Mouse (Mus musculus) limb, embryonic 14.5 days (tissue): ENCODE measurements around the gene 4930505A04Rik. TPM values are rescaled to one million over a fixed set of nuclear protein-coding genes. Genes with fewer than 3 reads are reported as not detected.

Experiments used
- ATAC-seq: fragments of 200-750 bp; cut with Nextera tagmentation; 2 replicates; pipeline ENCODE4 v1.8.0; 2017; ENCODE audit warnings: low read depth, moderate number of reproducible peaks, moderate TSS enrichment; ENCODE audit not compliant: low FRiP score
- DNase-seq: peaks from one replicate; pipeline ENCODE4 v3.0.0-alpha.2; 2015; ENCODE audit warnings: low spot score
- H3K27ac ChIP-seq: fragments of 300-500 bp; sonication (generic); replicated peaks from 2 replicates; pipeline ENCODE4 v1.5.1; 2014; ENCODE audit warnings: low read depth, mild to moderate bottlenecking, low read length, moderate library complexity, mixed read lengths
- H3K27me3 ChIP-seq: fragments of 300-500 bp; sonication (generic); 2 replicates; pipeline ENCODE4 v1.6.1; 2014; ENCODE audit warnings: low read length, mixed read lengths; ENCODE audit not compliant: control insufficient read depth, insufficient read depth
- H3K36me3 ChIP-seq: fragments of 300-500 bp; sonication (generic); 2 replicates; pipeline ENCODE4 v1.6.1; 2014; ENCODE audit warnings: mild to moderate bottlenecking, low read length, moderate library complexity, mixed read lengths; ENCODE audit not compliant: control insufficient read depth, insufficient read depth
- H3K4me1 ChIP-seq: fragments of 300-500 bp; sonication (generic); 2 replicates; pipeline ENCODE4 v1.6.1; 2014; ENCODE audit warnings: antibody characterized with exemption, low read length, mixed read lengths; ENCODE audit not compliant: control insufficient read depth, insufficient read depth
- H3K4me2 ChIP-seq: fragments of 300-500 bp; sonication (generic); replicated peaks from 2 replicates; pipeline ENCODE4 v1.6.1; 2014; ENCODE audit warnings: low read depth, mild to moderate bottlenecking, low read length, moderate library complexity; ENCODE audit not compliant: severe bottlenecking
- H3K4me3 ChIP-seq: fragments of 300-500 bp; sonication (generic); replicated peaks from 2 replicates; pipeline ENCODE4 v1.5.1; 2014; ENCODE audit warnings: low read length
- H3K9ac ChIP-seq: fragments of 300-500 bp; sonication (generic); 2 replicates; pipeline ENCODE4 v1.6.1; 2014; ENCODE audit warnings: mild to moderate bottlenecking, low read depth, low read length, moderate library complexity; ENCODE audit not compliant: severe bottlenecking
- H3K9me3 ChIP-seq: fragments of 300-500 bp; sonication (generic); 2 replicates; pipeline ENCODE4 v1.6.1; 2016; ENCODE audit warnings: low read length; ENCODE audit not compliant: control insufficient read depth
- POLR2A ChIP-seq: fragments of 200-500 bp; IDR thresholded peaks from 2 replicates; pipeline ENCODE4 v1.8.0; 2012; ENCODE audit warnings: inconsistent platforms, mild to moderate bottlenecking, moderate library complexity, borderline replicate concordance; ENCODE audit not compliant: insufficient read depth, insufficient read length; ENCODE audit errors: extremely low read depth
- WGBS: fragments of 180-500 bp; shearing (Covaris S2); extraction: QIAGEN DNeasy Blood & Tissue Kit; methylation state at CpG from one replicate; pipeline ENCODE4 v1.1.7; 2014; 5-methylcytosine and 5-hydroxymethylcytosine counted together
- polyA plus RNA-seq, 2 experiments: library from polyadenylated mRNA; depleted of rRNA in 1 of 2; stranded (reverse) in 1 of 2; unstranded in 1 of 2; fragments of >200 nt; fragmentation: Nextera tagmentation in 1 of 2; extraction: Ambion mirVana in 1 of 2; gene quantifications; 2 replicates each; pipeline versions ENCODE4 v1.2.1 to v1.2.3; 2012 to 2014

Gene 4930505A04Rik
- polyA plus RNA-seq, 2 experiments = not detected

DNA sequence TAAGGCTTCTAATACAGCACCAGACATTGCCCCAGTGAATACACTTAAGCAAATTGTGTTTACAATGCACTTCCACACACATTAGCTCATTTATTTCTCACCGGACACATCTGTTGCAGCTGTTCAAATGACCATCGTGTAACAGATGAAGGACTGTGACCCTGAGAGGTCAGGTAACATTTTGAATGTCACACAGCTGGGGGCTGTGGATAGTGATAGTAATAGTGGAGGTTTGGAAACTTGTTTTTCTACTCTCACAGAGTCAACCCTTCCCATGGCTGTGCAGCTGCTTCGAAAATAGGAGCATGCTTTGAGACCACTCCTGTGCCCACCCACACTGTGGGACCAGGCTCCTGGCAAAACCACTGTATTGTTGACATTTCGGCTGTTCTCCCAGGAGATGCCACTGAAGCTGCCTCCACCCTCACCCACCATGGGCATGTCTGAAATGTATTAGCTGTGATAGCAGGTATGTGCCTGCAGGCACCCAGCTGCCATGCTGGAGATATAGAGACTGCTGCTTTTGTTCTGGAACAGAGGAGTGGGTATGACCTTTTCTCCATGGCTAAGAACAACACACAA lies 66.9 kb downstream of the 4930505A04Rik start:
- no peak for TF ChIP-seq POLR2A
- DNase-seq (no peak), ATAC-seq (0 out of 2 replicates have a peak, but pooled peaks have one; percentile 26)
- Histone ChIP-seq H3K27ac (no peak overlapping the region), H3K4me1 (0 out of 2 replicates have a peak, but pooled peaks cover 3% of the 10 kb centered on the region), H3K36me3 (no peaks in the 10 kb centered on the region), H3K4me3 (no peak overlapping the region), H3K4me2 (no peak overlapping the region), H3K27me3 (no peaks in the 10 kb centered on the region), H3K9ac (no peak overlapping the region), H3K9me3 (no peaks in the 10 kb centered on the region)
- WGBS = 40% methylated on average over 4 of the region's 4 CpGs

DNA sequence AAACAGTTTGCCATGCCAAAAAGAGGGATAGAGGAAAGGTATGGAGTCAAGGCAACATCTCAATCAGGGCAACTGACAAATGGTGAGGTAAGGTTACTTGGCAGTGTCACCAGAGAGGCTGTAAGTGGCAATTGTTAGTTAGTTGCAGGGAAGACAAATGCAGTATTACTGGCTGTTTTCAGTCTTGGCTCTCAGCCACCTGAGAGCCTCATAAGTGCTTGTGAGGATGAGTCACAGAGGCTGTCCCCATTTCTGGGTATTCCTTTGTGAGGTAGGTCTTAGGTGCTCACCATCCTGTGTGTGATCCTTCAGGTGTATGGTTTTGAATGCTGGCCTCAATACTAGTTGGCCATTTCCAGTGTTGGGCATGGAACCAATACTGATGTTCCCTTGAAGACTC lies 77.3 kb downstream of the 4930505A04Rik start:
- Histone ChIP-seq H3K9me3 (no peaks in the 10 kb centered on the region), H3K36me3 (no peaks in the 10 kb centered on the region), H3K4me2 (no peak overlapping the region), H3K27ac (no peak overlapping the region), H3K4me1 (no peaks in the 10 kb centered on the region), H3K9ac (no peak overlapping the region), H3K4me3 (no peak overlapping the region), H3K27me3 (no peaks in the 10 kb centered on the region)
- DNase-seq = no peak
- no peak for ATAC-seq
- TF ChIP-seq POLR2A = no peak

DNA sequence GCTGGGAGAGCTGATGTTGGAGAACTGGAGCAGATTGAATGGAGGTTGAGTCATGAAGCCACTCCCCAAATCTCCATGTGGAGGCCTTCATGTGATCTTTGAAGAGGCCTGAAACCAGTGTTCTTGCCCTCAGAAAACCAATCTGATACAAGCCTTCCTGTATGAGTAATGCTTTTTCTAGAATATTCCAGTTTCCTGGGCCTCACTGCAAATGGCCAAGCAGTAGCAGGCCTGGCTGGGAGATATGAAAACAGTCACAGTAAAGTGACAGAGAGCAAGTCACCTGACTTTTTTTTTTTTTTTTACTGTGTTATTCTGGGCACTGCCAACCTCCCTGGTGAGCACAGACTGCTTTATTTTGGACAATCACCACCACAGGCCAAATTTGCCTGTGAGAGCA lies 88.6 kb downstream of the 4930505A04Rik start:
- Histone ChIP-seq H3K36me3 (no peaks in the 10 kb centered on the region), H3K4me3 (no peak overlapping the region), H3K27me3 (no peaks in the 10 kb centered on the region), H3K27ac (no peak overlapping the region), H3K4me1 (no peaks in the 10 kb centered on the region), H3K9me3 (no peaks in the 10 kb centered on the region), H3K9ac (no peak overlapping the region), H3K4me2 (no peak overlapping the region)
- ATAC-seq (no peak), DNase-seq (no peak)
- no peak for TF ChIP-seq POLR2A

Other genes starting within 250 kb of the 4930505A04Rik start
- 92.0 and 101 TPM in 2 replicates for gene Sptbn1, start 203.7 kb downstream of the 4930505A04Rik start, polyA plus RNA-seq (2012; rRNA removed)
- 117 and 120 TPM in 2 replicates for gene Sptbn1, start 203.7 kb downstream of the 4930505A04Rik start, polyA plus RNA-seq (2014; fragmentation: Nextera tagmentation; extraction: Ambion mirVana)
- 3.4 and 8.0 TPM in 2 replicates for gene Acyp2, start 177.8 kb upstream of the 4930505A04Rik start, polyA plus RNA-seq (2012; rRNA removed)
- gene Acyp2, start 177.8 kb upstream of the 4930505A04Rik start, polyA plus RNA-seq (2014; fragmentation: Nextera tagmentation; extraction: Ambion mirVana) = 9.6 and 11.1 TPM in 2 replicates